Mouse (Mus musculus): Measurements from ENCODE around the gene Pm20d2.

- TF ChIP-seq CTCF (IDR thresholded peaks at IDR 0.05; ENCODE audit: control insufficient read depth, insufficient read depth, low read length) (no peak), POLR2A (IDR thresholded peaks at IDR 0.05; ENCODE audit: borderline replicate concordance, control insufficient read depth, low read depth, low read length) (no peak)
Measured at GRCm38 (mm10) chr4:33149150-33149549, 40.4 kb downstream of the Pm20d2 start.

All from bone marrow, adult 2 months (tissue).